Mouse (Mus musculus): ENCODE data around the gene Reg3d. TPM values are rescaled to one million over a fixed set of nuclear protein-coding genes. Genes with fewer than 3 reads are reported as not detected.
"Not testable (repeated sequence)": the region's sequence is repeated elsewhere in the genome, so short reads cannot be mapped to it uniquely, and the experiment has no call there.

Reg3d gene
- total RNA-seq (2018; cell fraction: chromatin; rRNA removed), result not detected
- total RNA-seq (2018; cell fraction: cytosol; rRNA removed), result not detected
- not detected for total RNA-seq (2018; cell fraction: nucleus; rRNA removed)
- polyA plus RNA-seq (2018), result not detected in 3 replicates

GRCm38 (mm10) chr6:78378765-78379164 is at the start of gene Reg3d:
Gene Reg3d (minus strand): TSS chr6:78378865.
- Histone ChIP-seq H3K36me3 (ENCODE audit: inconsistent target) (no peaks in the 10 kb centered on the region), H3K27ac (no peak within 1 kb of the TSS), H3K79me2 (ENCODE audit: inconsistent target) (no peaks in the 10 kb centered on the region), H3K4me3 (ENCODE audit: inconsistent target) (no peak within 1 kb of the TSS)
- 56% methylated on average over 2 of the region's 2 CpGs for WGBS (ENCODE audit: missing documents)

- Histone ChIP-seq H3K4me3 (ENCODE audit: inconsistent target) (no peak overlapping the region), H3K27ac (no peak overlapping the region), H3K36me3 (ENCODE audit: inconsistent target) (no peaks in the 10 kb centered on the region), H3K79me2 (ENCODE audit: inconsistent target) (no peaks in the 10 kb centered on the region)
- WGBS (ENCODE audit: missing documents), result 97% methylated on average over 3 of the region's 3 CpGs
Observed at GRCm38 (mm10) chr6:78425497-78425896, 46.8 kb upstream of the Reg3d start.

- H3K4me3 ChIP-seq (ENCODE audit: inconsistent target); H3K36me3 ChIP-seq (ENCODE audit: inconsistent target); H3K27ac ChIP-seq; H3K79me2 ChIP-seq (ENCODE audit: inconsistent target): not testable (repeated sequence)
Observed at GRCm38 (mm10) chr6:78422411-78422810, 43.7 kb upstream of the Reg3d start, which contains the start of gene Reg1. Gene Reg1 (plus strand): TSS chr6:78422711.

GRCm38 (mm10) chr6:78395323-78395722 is 16.7 kb upstream of the Reg3d start, which contains the start of gene Reg2:
Gene Reg2 (plus strand): TSS chr6:78395623.
- WGBS (ENCODE audit: missing documents), result no CpG with 5 or more reads among the region's 17 CpGs
- H3K36me3 ChIP-seq (ENCODE audit: inconsistent target); H3K4me3 ChIP-seq (ENCODE audit: inconsistent target); H3K79me2 ChIP-seq (ENCODE audit: inconsistent target); H3K27ac ChIP-seq: not testable (repeated sequence)

- Histone ChIP-seq H3K36me3 (ENCODE audit: inconsistent target) (no peaks in the 10 kb centered on the region), H3K79me2 (ENCODE audit: inconsistent target) (no peaks in the 10 kb centered on the region), H3K27ac (no peak overlapping the region), H3K4me3 (ENCODE audit: inconsistent target) (no peak overlapping the region)
- 77% methylated on average over 3 of the region's 3 CpGs for WGBS (ENCODE audit: missing documents)
Observed at GRCm38 (mm10) chr6:78385609-78386008, 6.9 kb upstream of the Reg3d start.

- no peaks in the 10 kb centered on the region for H3K36me3 ChIP-seq (ENCODE audit: inconsistent target)
Observed at GRCm38 (mm10) chr6:78380409-78380808, 1.7 kb upstream of the Reg3d start, which contains the start of gene Reg3a. Gene Reg3a (plus strand): TSS chr6:78380709.

GRCm38 (mm10) chr6:78370357-78370756 is 8.3 kb downstream of the Reg3d start, which contains the start of gene Reg3b:
Gene Reg3b (plus strand): TSS chr6:78370657.
- H3K27ac ChIP-seq, result no peak within 1 kb of the TSS
- H3K79me2 ChIP-seq (ENCODE audit: inconsistent target), result no peaks in the 10 kb centered on the region
- H3K4me3 ChIP-seq (ENCODE audit: inconsistent target), result no peak within 1 kb of the TSS
- no peaks in the 10 kb centered on the region for H3K36me3 ChIP-seq (ENCODE audit: inconsistent target)
- 90% methylated on average over 2 of the region's 2 CpGs for WGBS (ENCODE audit: missing documents)

More at GRCm38 (mm10) chr6:78380409-78380808, 1.7 kb upstream of the Reg3d start, which contains the start of gene Reg3a:
- Histone ChIP-seq H3K79me2 (ENCODE audit: inconsistent target) (no peaks in the 10 kb centered on the region), H3K4me3 (ENCODE audit: inconsistent target) (no peak within 1 kb of the TSS), H3K27ac (no peak within 1 kb of the TSS)

GRCm38 (mm10) chr6:78361971-78362563 is 16.6 kb downstream of the Reg3d start:
- no peaks in the 10 kb centered on the region for H3K36me3 ChIP-seq (ENCODE audit: inconsistent target)
- no peak overlapping the region for H3K4me3 ChIP-seq (ENCODE audit: inconsistent target)
- no peak overlapping the region for H3K27ac ChIP-seq
- WGBS (ENCODE audit: missing documents), result 54% methylated on average over 2 of the region's 2 CpGs
- H3K79me2 ChIP-seq (ENCODE audit: inconsistent target), result no peaks in the 10 kb centered on the region

- Histone ChIP-seq H3K36me3 (ENCODE audit: inconsistent target) (no peaks in the 10 kb centered on the region), H3K4me3 (ENCODE audit: inconsistent target) (no peak overlapping the region), H3K27ac (no peak overlapping the region), H3K79me2 (ENCODE audit: inconsistent target) (no peaks in the 10 kb centered on the region)
- 70% methylated on average over 2 of the region's 2 CpGs for WGBS (ENCODE audit: missing documents)
Observed at GRCm38 (mm10) chr6:78341689-78342088, 37.0 kb downstream of the Reg3d start.

GRCm38 (mm10) chr6:78340296-78340695 is 38.4 kb downstream of the Reg3d start:
- Histone ChIP-seq H3K36me3 (ENCODE audit: inconsistent target) (no peaks in the 10 kb centered on the region), H3K27ac (no peak overlapping the region), H3K4me3 (ENCODE audit: inconsistent target) (no peak overlapping the region), H3K79me2 (ENCODE audit: inconsistent target) (no peaks in the 10 kb centered on the region)

GRCm38 (mm10) chr6:78331919-78332569 is 46.6 kb downstream of the Reg3d start:
- Histone ChIP-seq H3K4me3 (ENCODE audit: inconsistent target) (no peak overlapping the region), H3K79me2 (ENCODE audit: inconsistent target) (no peaks in the 10 kb centered on the region), H3K27ac (no peak overlapping the region), H3K36me3 (ENCODE audit: inconsistent target) (no peaks in the 10 kb centered on the region)
- 34% methylated on average over 7 of the region's 7 CpGs for WGBS (ENCODE audit: missing documents)

GRCm38 (mm10) chr6:78329166-78329565 is 49.5 kb downstream of the Reg3d start:
- Histone ChIP-seq H3K27ac (no peak overlapping the region), H3K4me3 (ENCODE audit: inconsistent target) (no peak overlapping the region), H3K36me3 (ENCODE audit: inconsistent target) (no peaks in the 10 kb centered on the region), H3K79me2 (ENCODE audit: inconsistent target) (no peaks in the 10 kb centered on the region)
- 75% methylated on average over 2 of the region's 2 CpGs for WGBS (ENCODE audit: missing documents)

- no peaks in the 10 kb centered on the region for H3K79me2 ChIP-seq (ENCODE audit: inconsistent target)
- no peaks in the 10 kb centered on the region for H3K36me3 ChIP-seq (ENCODE audit: inconsistent target)
- no peak overlapping the region for H3K4me3 ChIP-seq (ENCODE audit: inconsistent target)
- no peak overlapping the region for H3K27ac ChIP-seq
Observed at GRCm38 (mm10) chr6:78327798-78328197, 50.9 kb downstream of the Reg3d start.

Measured in macrophage (primary cell).